Mouse (Mus musculus): ENCODE measurements around the gene Vmn2r117.
"Not testable (repeated sequence)": the region's sequence is repeated elsewhere in the genome, so short reads cannot be mapped to it uniquely, and the experiment has no call there.

The Vmn2r117 gene

GRCm38 (mm10) chr17:23479599-23479998 is at the start of gene Vmn2r117:
Gene Vmn2r117 (minus strand): TSS chr17:23479699.
- not testable (repeated sequence) for DNase-seq

- DNase-seq, result not testable (repeated sequence)
Observed at GRCm38 (mm10) chr17:23522941-23523732, 43.6 kb upstream of the Vmn2r117 start.

- DNase-seq, result no peak
Observed at GRCm38 (mm10) chr17:23518701-23519423, 39.4 kb upstream of the Vmn2r117 start.

- no peak for DNase-seq
Observed at GRCm38 (mm10) chr17:23433150-23433679, 46.3 kb downstream of the Vmn2r117 start.
